Mouse (Mus musculus) B cell, adult 2 months (primary cell): ENCODE data around the gene Dld.

ENCODE experiments used
- DNase-seq, 2 experiments: peaks; one replicate each; pipeline ENCODE4 v3.0.0; 2022

Dld gene

GRCm38 (mm10) chr12:31293361-31294142 is 57.7 kb downstream of the Dld start:
- no peak for DNase-seq

GRCm38 (mm10) chr12:31290951-31291350 is 60.3 kb downstream of the Dld start:
- no peak for DNase-seq

- no peak for DNase-seq
Measured at GRCm38 (mm10) chr12:31289046-31289445, 62.2 kb downstream of the Dld start.

- no peak for DNase-seq
Measured at GRCm38 (mm10) chr12:31283617-31284136, 67.6 kb downstream of the Dld start.

- DNase-seq, result no peak
Measured at GRCm38 (mm10) chr12:31283131-31283530, 68.1 kb downstream of the Dld start.

- DNase-seq, result no peak
Measured at GRCm38 (mm10) chr12:31282241-31282640, 69.0 kb downstream of the Dld start.
